Mouse (Mus musculus) forebrain, postnatal 0 days (tissue): ENCODE data around the gene Cyp2d22. TPM values are rescaled to one million over a fixed set of nuclear protein-coding genes. Genes with fewer than 3 reads are reported as not detected.

Experiments used
- ATAC-seq: fragments of 200-750 bp; cut with Nextera tagmentation; 2 replicates; pipeline ENCODE4 v1.8.0; 2017; ENCODE audit warnings: mild to moderate bottlenecking, moderate library complexity
- DNase-seq: peaks from one replicate; pipeline ENCODE4 v3.0.0-alpha.2; 2015
- H3K27ac ChIP-seq: fragments of 300-500 bp; sonication (generic); 2 replicates; pipeline ENCODE4 v1.5.1; 2014; ENCODE audit warnings: low read depth, mild to moderate bottlenecking, antibody characterized with exemption, low read length, moderate library complexity, mixed read lengths
- H3K27me3 ChIP-seq: fragments of 300-500 bp; sonication (generic); 2 replicates; pipeline ENCODE4 v1.6.1; 2014; ENCODE audit warnings: mild to moderate bottlenecking, low read length, mixed read lengths; ENCODE audit not compliant: insufficient read depth
- H3K36me3 ChIP-seq: fragments of 300-500 bp; sonication (generic); 2 replicates; pipeline ENCODE4 v1.6.1; 2014; ENCODE audit warnings: mild to moderate bottlenecking, moderate library complexity; ENCODE audit not compliant: insufficient read depth
- H3K4me1 ChIP-seq: fragments of 300-500 bp; sonication (generic); 2 replicates; pipeline ENCODE4 v1.6.1; 2014; ENCODE audit warnings: antibody characterized with exemption; ENCODE audit not compliant: insufficient read depth
- H3K4me2 ChIP-seq: fragments of 300-500 bp; sonication (generic); 2 replicates; pipeline ENCODE4 v1.6.1; 2014; ENCODE audit warnings: low read depth, mild to moderate bottlenecking, moderate library complexity
- H3K4me3 ChIP-seq: fragments of 300-500 bp; sonication (generic); 2 replicates; pipeline ENCODE4 v1.5.1; 2014; ENCODE audit warnings: low read depth, low read length, mixed read lengths
- H3K9ac ChIP-seq: fragments of 300-500 bp; sonication (generic); 2 replicates; pipeline ENCODE4 v1.6.1; 2014; ENCODE audit warnings: mild to moderate bottlenecking
- H3K9me3 ChIP-seq: fragments of 300-500 bp; sonication (generic); 2 replicates; pipeline ENCODE4 v1.6.1; 2016; ENCODE audit warnings: low read length
- CTCF ChIP-seq: sonication (generic); IDR thresholded peaks from 2 replicates; pipeline ENCODE4 v1.5.1; 2016; ENCODE audit warnings: antibody characterized with exemption, control low read depth, low read depth
- WGBS: fragments of 180-500 bp; shearing (Covaris S2); extraction: QIAGEN DNeasy Blood & Tissue Kit; methylation state at CpG from one replicate; pipeline ENCODE4 v1.1.7; 2014; 5-methylcytosine and 5-hydroxymethylcytosine counted together
- polyA plus RNA-seq: library from polyadenylated mRNA; unstranded; fragments of >200 nt; fragmentation: Nextera tagmentation; extraction: Ambion mirVana; gene quantifications from 2 replicates; pipeline ENCODE4 v1.2.1, GENCODE M21; 2015
- total RNA-seq: library from RNA; depleted of rRNA; stranded (reverse); fragments of >200 nt; gene quantifications from 2 replicates; pipeline ENCODE4 v1.2.3, GENCODE M21; 2014; rRNA removed

Cyp2d22 gene
- total RNA-seq = 2.1 and 3.1 TPM in 2 replicates
- 1.8 and 1.9 TPM in 2 replicates for polyA plus RNA-seq

DNA sequence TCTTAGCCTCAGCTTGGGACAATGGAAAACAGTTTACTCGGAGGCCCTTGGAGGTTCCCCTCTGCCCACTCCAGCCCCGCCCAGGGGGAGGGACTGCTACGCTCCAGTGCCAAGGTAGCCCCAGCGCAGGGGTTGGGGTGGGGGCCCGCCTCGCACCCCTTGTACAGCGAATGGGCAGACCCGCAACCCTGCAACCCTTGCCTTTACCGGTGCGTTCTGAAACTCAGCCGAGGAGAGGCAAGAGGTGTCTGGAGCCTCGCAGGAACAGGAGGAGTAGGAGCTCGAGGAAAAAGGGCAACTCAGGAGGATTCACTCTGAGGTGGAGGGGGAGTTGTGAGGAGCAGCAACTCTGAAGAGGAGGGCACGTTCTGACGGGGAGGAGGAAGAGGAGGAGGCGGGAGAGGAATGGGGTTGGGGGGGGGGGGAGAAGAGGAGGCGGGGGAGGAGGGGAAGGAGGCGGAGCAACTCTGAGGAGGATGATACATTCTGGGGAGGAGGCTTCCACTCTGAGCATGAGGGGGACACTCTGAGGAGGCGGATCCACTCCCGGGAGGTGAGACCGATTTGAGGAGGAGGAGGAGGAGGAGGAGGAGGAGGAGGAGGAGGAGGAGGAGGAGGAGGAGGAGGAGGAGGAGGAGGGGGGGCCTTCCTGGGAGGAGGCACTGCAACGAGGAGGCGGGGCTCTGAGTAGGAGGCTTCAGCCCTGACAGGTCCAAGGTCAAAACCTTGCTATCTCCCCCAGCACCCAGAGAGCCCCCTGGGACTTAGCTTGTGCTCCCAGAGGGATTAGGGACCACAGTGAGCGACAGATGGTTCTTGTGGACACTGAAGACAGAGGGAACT, at the start of gene Cyp2d22:
Cyp2d22 (minus strand) TSS at position 390 of the 843 bp plus-strand sequence.
- 0 out of 2 replicates have a peak within 1 kb of the TSS, but pooled peaks have one; percentile 40 for H3K27ac ChIP-seq
- peak within 1 kb of the TSS; percentile 31 for H3K9ac ChIP-seq

DNA sequence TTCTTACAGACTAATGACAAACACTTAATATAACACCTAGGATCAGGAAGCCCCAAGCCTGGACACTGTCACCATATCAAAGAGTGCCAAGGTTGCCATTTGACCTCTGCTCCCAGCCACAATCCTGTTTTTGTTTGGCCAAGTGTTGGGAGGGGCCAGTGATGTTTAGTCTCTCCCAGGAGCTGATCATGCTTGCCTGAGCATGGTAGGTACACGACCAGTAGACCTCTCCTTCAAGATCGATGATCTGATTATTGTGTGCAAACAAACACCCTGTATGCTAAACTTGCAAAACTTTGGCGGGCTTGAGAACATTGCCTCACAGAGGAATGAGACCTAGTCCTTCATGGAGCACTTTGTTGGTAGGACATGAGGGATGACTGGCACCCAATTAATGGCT, 43.4 kb upstream of the Cyp2d22 start:
- no peak overlapping the region for H3K9ac ChIP-seq
- no peaks in the 10 kb centered on the region for H3K27me3 ChIP-seq
- no peak for TF ChIP-seq CTCF
- H3K9me3 ChIP-seq = no peaks in the 10 kb centered on the region
- no peak overlapping the region for H3K4me3 ChIP-seq
- no peaks in the 10 kb centered on the region for H3K4me1 ChIP-seq
- WGBS = 90% methylated on average over 3 of the region's 3 CpGs
- DNase-seq = no peak
- no peak overlapping the region for H3K4me2 ChIP-seq
- H3K27ac ChIP-seq = no peak overlapping the region
- ATAC-seq = no peak
- no peaks in the 10 kb centered on the region for H3K36me3 ChIP-seq

More for the DNA sequence above, at the start of gene Cyp2d22:
- TF ChIP-seq CTCF = no peak
- no peaks in the 10 kb centered on the region for H3K36me3 ChIP-seq
- H3K4me3 ChIP-seq = peak within 1 kb of the TSS; percentile 30
- DNase-seq (peak; percentile 27), ATAC-seq (peak; percentile 59)
- 3% methylated on average over 17 of the region's 24 CpGs for WGBS
- H3K4me2 ChIP-seq = peak within 1 kb of the TSS; percentile 53
- H3K4me1 ChIP-seq = peaks cover 9% of the 10 kb centered on the region; the same call in 1 of the 2 replicates
- H3K27me3 ChIP-seq = no peaks in the 10 kb centered on the region
- no peaks in the 10 kb centered on the region for H3K9me3 ChIP-seq

DNA sequence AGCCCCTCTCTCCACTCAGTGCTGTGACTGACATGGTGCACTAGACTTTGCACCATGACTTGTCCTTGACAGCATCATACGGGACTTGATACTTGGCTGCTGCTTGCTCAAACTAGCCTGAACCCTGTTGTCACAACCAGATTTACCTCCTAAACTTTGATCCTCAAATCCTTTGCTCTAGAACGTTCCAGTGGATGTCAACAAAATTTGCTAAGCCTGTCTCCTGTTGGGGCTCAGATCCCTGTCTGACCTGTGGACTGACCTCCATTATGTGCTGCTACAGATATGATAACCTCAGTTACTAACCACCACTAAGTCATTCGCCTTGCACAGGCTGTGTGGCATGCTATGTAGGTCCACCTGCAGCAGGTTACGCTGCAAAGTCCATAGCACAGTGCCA, 42.9 kb upstream of the Cyp2d22 start:
- H3K4me3 ChIP-seq = no peak overlapping the region
- WGBS = 83% methylated on average over 4 of the region's 4 CpGs
- H3K9ac ChIP-seq = no peak overlapping the region
- TF ChIP-seq CTCF = no peak
- no peaks in the 10 kb centered on the region for H3K9me3 ChIP-seq
- no peak for DNase-seq
- no peaks in the 10 kb centered on the region for H3K4me1 ChIP-seq
- no peak overlapping the region for H3K27ac ChIP-seq
- no peaks in the 10 kb centered on the region for H3K36me3 ChIP-seq
- no peaks in the 10 kb centered on the region for H3K27me3 ChIP-seq
- no peak overlapping the region for H3K4me2 ChIP-seq
- ATAC-seq = no peak

DNA sequence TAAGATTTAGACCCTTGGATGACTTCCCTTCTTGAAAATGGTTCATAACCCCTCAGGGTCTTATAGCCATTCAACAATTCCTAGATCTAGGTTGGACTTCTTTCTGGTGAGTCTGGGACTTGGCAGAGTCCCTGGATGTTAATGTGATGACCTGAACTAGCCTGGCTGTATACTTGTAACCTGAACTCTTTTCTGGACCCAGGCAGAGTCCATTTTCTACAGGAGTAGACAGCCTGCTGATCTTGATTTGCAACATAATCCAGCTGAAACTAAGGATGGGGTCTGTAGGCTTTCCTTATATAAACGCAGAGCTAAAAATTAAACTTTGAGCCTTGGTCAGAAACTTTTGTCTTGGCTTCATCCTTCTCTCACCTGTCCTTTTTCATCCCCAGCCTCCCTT, 38.6 kb upstream of the Cyp2d22 start:
- Histone ChIP-seq H3K4me1 (no peaks in the 10 kb centered on the region), H3K9me3 (no peaks in the 10 kb centered on the region), H3K4me2 (no peak overlapping the region), H3K27ac (no peak overlapping the region), H3K27me3 (no peaks in the 10 kb centered on the region), H3K36me3 (no peaks in the 10 kb centered on the region), H3K9ac (no peak overlapping the region), H3K4me3 (no peak overlapping the region)
- no peak for TF ChIP-seq CTCF
- DNase-seq = no peak
- 84% methylated on average over 1 of the region's 1 CpGs for WGBS
- ATAC-seq = no peak

DNA sequence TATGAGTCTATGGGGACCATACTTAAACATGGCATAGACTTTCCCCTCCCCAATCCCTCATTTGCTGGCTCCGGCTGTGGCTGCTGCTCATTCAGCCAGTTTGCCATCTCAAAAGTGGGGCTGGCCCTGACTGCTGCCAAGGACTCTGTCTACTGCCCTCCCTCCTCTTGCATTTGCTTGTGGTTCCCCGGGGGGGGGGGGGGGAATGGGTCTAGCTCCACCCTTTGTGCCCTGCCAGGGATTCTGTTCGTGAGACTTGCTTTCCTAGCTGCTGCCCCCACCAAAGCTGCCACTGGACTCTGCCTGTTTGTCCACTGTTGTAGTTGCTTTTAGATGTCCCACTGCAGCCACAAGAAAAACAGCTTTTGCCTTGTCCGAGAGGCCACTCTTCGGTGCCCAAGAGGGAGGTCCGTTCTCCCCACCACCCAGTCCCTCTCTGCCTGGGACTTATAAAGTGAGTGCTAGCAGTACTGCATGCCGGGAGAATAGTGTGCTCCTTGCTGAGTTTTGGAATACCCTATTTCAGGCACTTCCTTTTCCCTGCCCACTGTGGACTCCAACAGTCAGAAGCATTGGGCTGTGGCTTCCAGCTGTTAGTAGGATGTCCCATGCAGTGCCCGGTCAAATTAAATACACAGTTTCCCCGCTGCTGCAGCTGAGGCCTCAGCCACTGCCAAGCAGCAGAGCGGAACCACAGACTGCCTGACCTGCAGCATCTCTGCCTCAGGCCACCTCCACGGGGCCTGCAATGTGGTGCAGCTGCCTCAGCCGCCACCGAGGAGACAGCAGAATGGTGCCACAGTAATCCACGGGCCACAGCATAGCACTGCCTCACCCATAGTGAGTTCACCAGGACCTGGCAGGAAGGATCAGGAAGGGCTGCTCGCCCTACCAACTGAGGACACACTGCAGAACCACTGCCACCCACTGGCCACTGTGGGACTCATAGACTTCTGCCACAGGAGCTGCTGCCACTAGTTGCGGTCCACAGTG, 37.0 kb upstream of the Cyp2d22 start:
- Histone ChIP-seq H3K36me3 (no peaks in the 10 kb centered on the region), H3K4me2 (0 out of 2 replicates have a peak overlapping the region, but pooled peaks have one; percentile 17), H3K4me1 (no peaks in the 10 kb centered on the region), H3K27me3 (no peaks in the 10 kb centered on the region), H3K9ac (no peak overlapping the region), H3K4me3 (no peak overlapping the region), H3K27ac (no peak overlapping the region), H3K9me3 (no peaks in the 10 kb centered on the region)
- DNase-seq = peak; percentile 59
- ATAC-seq = peak; percentile 90
- WGBS = 21% methylated on average over 16 of the region's 16 CpGs
- peak; percentile 74 for TF ChIP-seq CTCF

DNA sequence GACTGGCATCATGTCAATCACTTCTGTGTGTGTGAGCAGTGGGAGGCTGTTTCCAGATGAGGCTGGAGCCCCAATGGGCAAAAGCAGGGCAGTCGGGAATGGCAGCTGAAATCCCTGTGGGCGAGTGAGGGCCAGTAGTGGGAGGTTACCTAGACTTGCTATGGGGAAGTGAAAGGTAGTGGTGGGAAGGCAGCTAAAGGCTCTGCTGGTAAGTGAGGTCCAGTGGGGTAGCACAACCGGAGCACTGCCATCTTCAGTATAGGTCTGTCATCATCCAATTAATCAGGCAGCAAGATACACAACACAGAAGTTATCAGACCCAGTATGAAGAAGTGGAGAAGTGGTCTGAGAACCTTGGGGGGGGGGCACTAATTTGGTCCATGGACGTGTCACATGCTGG, 27.5 kb upstream of the Cyp2d22 start:
- no peak for ATAC-seq
- Histone ChIP-seq H3K4me2 (no peak overlapping the region), H3K9me3 (no peaks in the 10 kb centered on the region), H3K4me1 (no peaks in the 10 kb centered on the region), H3K4me3 (no peak overlapping the region), H3K36me3 (no peaks in the 10 kb centered on the region), H3K27me3 (no peaks in the 10 kb centered on the region), H3K27ac (no peak overlapping the region), H3K9ac (no peak overlapping the region)
- DNase-seq = no peak
- WGBS = 82% methylated on average over 4 of the region's 4 CpGs
- TF ChIP-seq CTCF = no peak
